Mouse (Mus musculus) embryonic facial prominence, embryonic 15.5 days (tissue): ENCODE results near the gene Ldb1. TPM values are rescaled to one million over a fixed set of nuclear protein-coding genes. Genes with fewer than 3 reads are reported as not detected.
A peak's percentile ranks its signal among the peaks of the same experiment; 100 is the strongest.

ENCODE experiments used
- ATAC-seq: fragments of 200-750 bp; cut with Nextera tagmentation; 2 replicates; pipeline ENCODE4 v1.8.0; 2017; ENCODE audit warnings: low read depth, moderate TSS enrichment; ENCODE audit not compliant: insufficient number of reproducible peaks, low FRiP score, low TSS enrichment
- H3K27ac ChIP-seq: fragments of 300-500 bp; sonication (generic); replicated peaks from 2 replicates; pipeline ENCODE4 v1.5.1; 2015; ENCODE audit warnings: mild to moderate bottlenecking, inconsistent platforms
- H3K27me3 ChIP-seq: fragments of 300-500 bp; sonication (generic); 2 replicates; pipeline ENCODE4 v1.6.1; 2015; ENCODE audit warnings: inconsistent platforms
- H3K36me3 ChIP-seq: fragments of 300-500 bp; sonication (generic); 2 replicates; pipeline ENCODE4 v1.6.1; 2015; ENCODE audit warnings: mild to moderate bottlenecking, inconsistent platforms
- H3K4me1 ChIP-seq: fragments of 300-500 bp; sonication (generic); 2 replicates; pipeline ENCODE4 v1.6.1; 2015; ENCODE audit warnings: inconsistent platforms
- H3K4me2 ChIP-seq: fragments of 300-500 bp; sonication (generic); replicated peaks from 2 replicates; pipeline ENCODE4 v1.6.1; 2015; ENCODE audit warnings: mild to moderate bottlenecking, inconsistent platforms
- H3K4me3 ChIP-seq: fragments of 300-500 bp; sonication (generic); replicated peaks from 2 replicates; pipeline ENCODE4 v1.5.1; 2015; ENCODE audit warnings: mild to moderate bottlenecking, inconsistent platforms
- H3K9ac ChIP-seq: fragments of 300-500 bp; sonication (generic); 2 replicates; pipeline ENCODE4 v1.6.1; 2015; ENCODE audit warnings: inconsistent platforms
- H3K9me3 ChIP-seq: fragments of 300-500 bp; sonication (generic); replicated peaks from 2 replicates; pipeline ENCODE4 v1.6.1; 2016; ENCODE audit warnings: inconsistent platforms
- WGBS: fragments of 180-500 bp; shearing (Covaris S2); methylation state at CpG from one replicate; pipeline ENCODE4 v1.1.7; 2015; 5-methylcytosine and 5-hydroxymethylcytosine counted together
- polyA plus RNA-seq: library from polyadenylated mRNA; unstranded; fragments of >200 nt; fragmentation: Nextera tagmentation; extraction: Ambion mirVana; gene quantifications from 2 replicates; pipeline ENCODE4 v1.2.1, GENCODE M21; 2015

The Ldb1 gene
- polyA plus RNA-seq, 1 experiment from 2014 or later = 120 TPM

DNA sequence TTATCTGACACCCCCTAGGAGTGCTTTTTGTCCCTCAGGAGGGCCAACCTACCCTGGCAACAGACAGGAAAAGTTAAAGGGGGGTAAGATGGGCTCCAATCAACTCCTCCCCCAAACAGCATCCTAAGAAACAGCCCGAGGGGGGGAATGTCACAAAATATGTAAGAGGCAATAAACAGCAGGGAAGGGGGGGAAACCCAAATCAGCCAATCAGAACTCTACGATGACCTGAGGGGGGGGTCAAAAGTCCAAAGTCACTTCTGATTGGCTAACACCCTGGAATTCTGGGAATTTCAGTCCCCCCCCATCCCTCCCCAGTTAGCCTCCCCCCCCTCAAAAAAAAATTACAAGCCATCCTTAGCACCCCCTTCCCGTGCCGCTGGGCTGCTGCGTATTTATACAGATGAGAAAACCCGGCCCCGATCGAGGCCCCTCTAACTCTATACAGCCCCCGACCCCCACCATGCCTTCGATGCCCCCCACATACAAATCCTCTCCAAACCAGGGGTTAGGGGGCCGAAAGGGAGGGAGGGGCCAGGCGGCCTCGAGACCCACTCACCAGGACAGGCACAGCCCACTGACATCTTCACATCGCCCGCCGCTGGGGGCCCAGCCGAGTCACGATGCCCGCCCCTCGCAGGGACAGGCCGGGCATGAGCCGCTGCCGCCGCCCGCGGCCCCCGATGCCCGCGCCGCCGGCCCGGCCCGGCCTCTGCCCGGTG lies 582 bp downstream of the Ldb1 start, which contains the start of gene Pprc1:
Gene Pprc1, plus strand, starts transcription at position 616 of the 722 bp plus-strand sequence.
- peak within 1 kb of the TSS; percentile 72 for H3K4me3 ChIP-seq
- H3K4me1 ChIP-seq = peaks cover 63% of the 10 kb centered on the region
- H3K4me2 ChIP-seq = peak within 1 kb of the TSS; percentile 84
- H3K9ac ChIP-seq = peak within 1 kb of the TSS; percentile 96
- H3K9me3 ChIP-seq = no peaks in the 10 kb centered on the region
- ATAC-seq = 0 out of 2 replicates have a peak, but pooled peaks have one; percentile 0
- no peaks in the 10 kb centered on the region for H3K36me3 ChIP-seq
- H3K27me3 ChIP-seq = no peaks in the 10 kb centered on the region
- 0% methylated on average over 21 of the region's 34 CpGs for WGBS
- peak within 1 kb of the TSS; percentile 100 for H3K27ac ChIP-seq

- Histone ChIP-seq H3K9me3 (no peaks in the 10 kb centered on the region), H3K4me1 (peaks cover 65% of the 10 kb centered on the region), H3K4me3 (peak overlapping the region; percentile 72), H3K9ac (peak overlapping the region; percentile 51; the same call in 1 of the 2 replicates), H3K36me3 (no peaks in the 10 kb centered on the region), H3K27ac (peak overlapping the region; percentile 100), H3K27me3 (no peaks in the 10 kb centered on the region), H3K4me2 (peak overlapping the region; percentile 84)
- no peak for ATAC-seq
- WGBS = 40% methylated on average over 7 of the region's 7 CpGs
These were observed 1.6 kb downstream of the Ldb1 start for GRCm38 (mm10) chr19:46043380-46043779.

GRCm38 (mm10) chr19:46042476-46043011 lies 2.5 kb downstream of the Ldb1 start:
- H3K4me3 ChIP-seq = peak overlapping the region; percentile 72
- WGBS = 4% methylated on average over 6 of the region's 6 CpGs
- H3K36me3 ChIP-seq = no peaks in the 10 kb centered on the region
- H3K4me1 ChIP-seq = peaks cover 73% of the 10 kb centered on the region
- H3K9me3 ChIP-seq = no peaks in the 10 kb centered on the region
- H3K4me2 ChIP-seq = peak overlapping the region; percentile 84
- peak overlapping the region; percentile 51; the same call in 1 of the 2 replicates for H3K9ac ChIP-seq
- no peaks in the 10 kb centered on the region for H3K27me3 ChIP-seq
- ATAC-seq = 0 out of 2 replicates have a peak, but pooled peaks have one; percentile 5
- peak overlapping the region; percentile 100 for H3K27ac ChIP-seq

DNA sequence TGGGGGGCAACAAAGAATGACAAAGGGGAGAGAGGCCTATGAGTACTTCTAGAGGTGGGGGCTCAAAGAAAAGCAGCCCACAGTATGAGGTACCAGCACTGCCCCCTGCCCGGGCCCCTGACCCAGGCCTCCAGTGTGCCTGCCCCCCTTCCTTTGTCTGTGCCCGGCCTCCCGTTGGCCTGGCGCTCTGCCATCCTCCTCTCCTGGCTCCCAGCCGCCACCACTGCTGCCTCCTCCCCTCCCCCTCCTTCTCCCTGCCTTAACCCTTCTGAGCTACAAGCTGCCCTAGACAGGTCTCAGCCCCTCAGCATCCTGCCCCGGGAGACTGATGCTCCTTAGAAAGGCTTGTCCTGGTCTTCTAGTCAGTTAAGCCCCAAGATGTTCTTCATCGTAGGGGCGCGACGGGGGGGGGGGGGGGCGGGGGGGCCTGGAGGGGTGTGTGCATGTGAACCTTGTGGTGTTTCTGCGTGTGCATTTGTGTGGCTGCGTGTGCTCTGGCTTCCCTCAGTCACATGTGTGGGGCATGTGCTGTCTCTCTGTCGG lies 3.0 kb downstream of the Ldb1 start:
- no peaks in the 10 kb centered on the region for H3K9me3 ChIP-seq
- H3K36me3 ChIP-seq = no peaks in the 10 kb centered on the region
- under 1% methylated on average over 11 of the region's 14 CpGs for WGBS
- peak overlapping the region; percentile 84 for H3K4me2 ChIP-seq
- H3K27me3 ChIP-seq = no peaks in the 10 kb centered on the region
- H3K9ac ChIP-seq = peak overlapping the region; percentile 51
- peak; percentile 27; the same call in 1 of the 2 replicates for ATAC-seq
- H3K4me1 ChIP-seq = peaks cover 76% of the 10 kb centered on the region
- peak overlapping the region; percentile 72 for H3K4me3 ChIP-seq
- H3K27ac ChIP-seq = peak overlapping the region; percentile 100

DNA sequence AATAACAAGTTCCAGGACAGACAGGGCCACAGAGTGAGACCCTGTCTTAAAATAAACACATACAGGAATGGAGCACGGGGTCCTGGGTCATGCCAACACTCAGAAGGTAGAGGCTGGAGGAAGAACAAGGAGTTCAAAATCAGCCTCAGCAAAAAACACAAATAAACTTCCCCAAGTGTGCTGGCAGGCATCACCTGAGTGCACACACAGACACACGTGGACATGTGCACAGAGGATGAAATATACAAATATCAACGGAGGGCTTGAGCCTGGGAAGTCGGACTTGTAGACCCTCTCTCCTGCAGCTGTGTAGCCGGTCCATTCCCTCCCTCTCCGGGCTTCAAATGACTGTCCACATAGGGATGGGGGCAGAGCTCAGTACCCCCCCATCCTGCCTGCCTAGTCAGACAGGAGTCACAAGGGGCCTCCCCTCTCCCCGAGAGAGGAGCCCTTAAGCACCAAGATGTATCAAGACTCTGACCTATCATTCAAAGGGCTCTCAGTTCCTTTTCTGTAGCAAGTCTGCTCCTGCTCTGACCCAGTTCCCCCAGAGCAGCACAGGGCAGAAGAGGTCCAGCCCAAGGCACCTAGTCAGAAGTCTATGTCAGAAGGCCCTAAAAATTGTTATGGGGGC lies 3.6 kb downstream of the Ldb1 start:
- peaks cover 76% of the 10 kb centered on the region for H3K4me1 ChIP-seq
- H3K36me3 ChIP-seq = peaks cover 2% of the 10 kb centered on the region; the same call in 1 of the 2 replicates
- ATAC-seq = no peak
- H3K27ac ChIP-seq = peak overlapping the region; percentile 100
- peak overlapping the region; percentile 72 for H3K4me3 ChIP-seq
- 14% methylated on average over 7 of the region's 7 CpGs for WGBS
- H3K9me3 ChIP-seq = no peaks in the 10 kb centered on the region
- H3K27me3 ChIP-seq = no peaks in the 10 kb centered on the region
- peak overlapping the region; percentile 51 for H3K9ac ChIP-seq
- H3K4me2 ChIP-seq = peak overlapping the region; percentile 84

GRCm38 (mm10) chr19:46040149-46040902 lies 4.7 kb downstream of the Ldb1 start:
- ATAC-seq = no peak
- no peaks in the 10 kb centered on the region for H3K9me3 ChIP-seq
- peak overlapping the region; percentile 100 for H3K27ac ChIP-seq
- WGBS = 33% methylated on average over 14 of the region's 14 CpGs
- H3K4me3 ChIP-seq = peak overlapping the region; percentile 66
- H3K4me2 ChIP-seq = peak overlapping the region; percentile 84
- no peaks in the 10 kb centered on the region for H3K27me3 ChIP-seq
- peaks cover 74% of the 10 kb centered on the region for H3K4me1 ChIP-seq
- peaks cover 13% of the 10 kb centered on the region for H3K36me3 ChIP-seq
- H3K9ac ChIP-seq = no peak overlapping the region

GRCm38 (mm10) chr19:46039478-46039877 lies 5.5 kb downstream of the Ldb1 start:
- under 1% methylated on average over 30 of the region's 30 CpGs for WGBS
- H3K36me3 ChIP-seq = peaks cover 21% of the 10 kb centered on the region
- H3K4me1 ChIP-seq = peaks cover 74% of the 10 kb centered on the region
- H3K27me3 ChIP-seq = no peaks in the 10 kb centered on the region
- peak overlapping the region; percentile 66 for H3K4me3 ChIP-seq
- ATAC-seq = peak; percentile 84
- peak overlapping the region; percentile 100 for H3K27ac ChIP-seq
- no peaks in the 10 kb centered on the region for H3K9me3 ChIP-seq
- peak overlapping the region; percentile 82 for H3K9ac ChIP-seq
- H3K4me2 ChIP-seq = peak overlapping the region; percentile 84

GRCm38 (mm10) chr19:46038851-46039260 lies 6.2 kb downstream of the Ldb1 start:
- peak overlapping the region; percentile 84 for H3K4me2 ChIP-seq
- peaks cover 71% of the 10 kb centered on the region for H3K4me1 ChIP-seq
- peak overlapping the region; percentile 82 for H3K9ac ChIP-seq
- H3K9me3 ChIP-seq = no peaks in the 10 kb centered on the region
- ATAC-seq = 0 out of 2 replicates have a peak, but pooled peaks have one; percentile 18
- peaks cover 27% of the 10 kb centered on the region for H3K36me3 ChIP-seq
- no peaks in the 10 kb centered on the region for H3K27me3 ChIP-seq
- H3K27ac ChIP-seq = peak overlapping the region; percentile 100
- H3K4me3 ChIP-seq = peak overlapping the region; percentile 66
- WGBS = 0% methylated on average over 15 of the region's 17 CpGs

- 3% methylated on average over 13 of the region's 13 CpGs for WGBS
- Histone ChIP-seq H3K4me3 (peak overlapping the region; percentile 66), H3K4me1 (peaks cover 64% of the 10 kb centered on the region), H3K9ac (peak overlapping the region; percentile 82), H3K27me3 (no peaks in the 10 kb centered on the region), H3K9me3 (no peaks in the 10 kb centered on the region), H3K4me2 (peak overlapping the region; percentile 84), H3K27ac (peak overlapping the region; percentile 100), H3K36me3 (peaks cover 34% of the 10 kb centered on the region)
- ATAC-seq = no peak
These were observed 6.8 kb downstream of the Ldb1 start for GRCm38 (mm10) chr19:46037925-46038850.
